Mouse (Mus musculus) ES-Bruce4 (cell line): ENCODE results near the gene Wdr24. TPM values are rescaled to one million over a fixed set of nuclear protein-coding genes. Genes with fewer than 3 reads are reported as not detected.
"Not testable (repeated sequence)": the region's sequence is repeated elsewhere in the genome, so short reads cannot be mapped to it uniquely, and the experiment has no call there.

ENCODE experiments used
- H3K27ac ChIP-seq: 2 replicates; pipeline ENCODE4 v1.5.1; 2012; ENCODE audit warnings: low read length, inconsistent platforms; ENCODE audit not compliant: insufficient read depth
- H3K27me3 ChIP-seq: 2 replicates; pipeline ENCODE4 v1.6.1; 2012; ENCODE audit warnings: mild to moderate bottlenecking, low read length, inconsistent platforms; ENCODE audit not compliant: control insufficient read depth, poor library complexity, insufficient read depth, severe bottlenecking
- H3K36me3 ChIP-seq: 2 replicates; pipeline ENCODE4 v1.6.1; 2012; ENCODE audit warnings: inconsistent platforms, mild to moderate bottlenecking, low read length, moderate library complexity; ENCODE audit not compliant: control insufficient read depth, poor library complexity, insufficient read depth, severe bottlenecking
- H3K4me1 ChIP-seq: one replicate; pipeline ENCODE4 v1.8.1; 2011; ENCODE audit warnings: low read length; ENCODE audit not compliant: control insufficient read depth, insufficient read depth
- H3K4me3 ChIP-seq: 2 replicates; pipeline ENCODE4 v1.5.1; 2011; ENCODE audit warnings: low read depth, mild to moderate bottlenecking, low read length
- H3K9ac ChIP-seq: 2 replicates; pipeline ENCODE4 v1.6.1; 2012; ENCODE audit warnings: low read depth, mild to moderate bottlenecking, inconsistent platforms; ENCODE audit not compliant: poor library complexity, severe bottlenecking
- H3K9me3 ChIP-seq: replicated peaks from 2 replicates; pipeline ENCODE4 v1.6.1; 2012; ENCODE audit warnings: mild to moderate bottlenecking, low read length, inconsistent platforms; ENCODE audit not compliant: control insufficient read depth, poor library complexity, insufficient read depth, severe bottlenecking
- CTCF ChIP-seq: IDR thresholded peaks from one replicate; pipeline ENCODE4 v1.8.1; 2011; ENCODE audit warnings: low read depth, low read length
- EP300 ChIP-seq: IDR thresholded peaks from 2 replicates; pipeline ENCODE4 v1.6.1; 2011; ENCODE audit warnings: low read depth, low read length; ENCODE audit not compliant: insufficient read depth
- POLR2A ChIP-seq: IDR thresholded peaks from one replicate; pipeline ENCODE4 v1.8.1; 2011; ENCODE audit warnings: low read length; ENCODE audit not compliant: insufficient read depth
- polyA plus RNA-seq: library from polyadenylated mRNA; stranded (reverse); fragments of >200 nt; gene quantifications from 2 replicates; pipeline ENCODE4 v1.2.4, GENCODE M21; 2011; ENCODE audit warnings: low read depth; ENCODE audit not compliant: missing spikeins, insufficient read depth, insufficient read length

Gene Wdr24
- polyA plus RNA-seq, 1 experiment, result 20.7 TPM

DNA sequence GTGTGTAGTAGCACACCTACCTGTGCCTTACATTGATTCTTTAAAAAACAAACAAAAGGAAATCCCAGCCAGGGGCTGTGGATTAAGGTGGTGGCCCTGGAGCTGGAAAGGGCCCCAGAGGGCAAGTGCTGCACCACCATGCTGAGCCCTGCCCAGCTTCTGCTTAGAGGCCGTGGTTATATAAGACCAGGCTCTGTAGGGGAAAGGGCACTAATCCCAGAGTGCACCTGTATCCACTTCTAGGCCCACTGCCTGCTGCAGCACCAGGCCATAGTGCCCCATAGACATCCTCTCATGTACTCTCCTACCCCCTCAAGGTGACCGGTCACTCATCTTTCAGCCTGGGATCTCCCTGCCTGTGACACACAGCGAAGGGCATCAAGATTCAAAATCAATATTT lies 42.7 kb downstream of the Wdr24 start:
- Histone ChIP-seq H3K9me3 (no peaks in the 10 kb centered on the region), H3K27ac (no peak overlapping the region), H3K36me3 (no peaks in the 10 kb centered on the region), H3K27me3 (no peaks in the 10 kb centered on the region), H3K9ac (no peak overlapping the region), H3K4me3 (no peak overlapping the region), H3K4me1 (no peaks in the 10 kb centered on the region)
- TF ChIP-seq POLR2A, result no peak
- TF ChIP-seq CTCF, result no peak
- TF ChIP-seq EP300, result no peak

DNA sequence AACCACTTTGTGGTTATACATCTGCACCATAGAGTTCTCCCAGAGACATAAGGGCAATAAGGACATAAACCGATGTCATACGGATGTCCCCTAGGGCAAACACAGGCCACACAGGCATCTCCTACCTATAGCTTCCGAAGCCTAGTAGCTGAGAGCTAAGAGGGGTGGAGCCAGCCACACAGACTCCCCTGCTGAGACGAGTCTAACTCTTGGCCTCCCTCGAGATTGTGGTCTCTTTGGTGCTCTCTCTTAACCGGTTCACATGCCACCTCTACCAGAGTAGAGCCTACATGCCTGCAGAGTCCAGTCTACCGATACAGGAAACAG lies 44.0 kb downstream of the Wdr24 start:
- H3K4me1 ChIP-seq, result no peaks in the 10 kb centered on the region
- H3K27me3 ChIP-seq, result no peaks in the 10 kb centered on the region
- no peak overlapping the region for H3K27ac ChIP-seq
- H3K9me3 ChIP-seq, result no peaks in the 10 kb centered on the region
- H3K36me3 ChIP-seq, result no peaks in the 10 kb centered on the region
- peak overlapping the region; percentile 53; the same call in 1 of the 2 replicates for H3K9ac ChIP-seq
- H3K4me3 ChIP-seq, result peak overlapping the region; percentile 82
- TF ChIP-seq EP300 (no peak), POLR2A (no peak), CTCF (no peak)

DNA sequence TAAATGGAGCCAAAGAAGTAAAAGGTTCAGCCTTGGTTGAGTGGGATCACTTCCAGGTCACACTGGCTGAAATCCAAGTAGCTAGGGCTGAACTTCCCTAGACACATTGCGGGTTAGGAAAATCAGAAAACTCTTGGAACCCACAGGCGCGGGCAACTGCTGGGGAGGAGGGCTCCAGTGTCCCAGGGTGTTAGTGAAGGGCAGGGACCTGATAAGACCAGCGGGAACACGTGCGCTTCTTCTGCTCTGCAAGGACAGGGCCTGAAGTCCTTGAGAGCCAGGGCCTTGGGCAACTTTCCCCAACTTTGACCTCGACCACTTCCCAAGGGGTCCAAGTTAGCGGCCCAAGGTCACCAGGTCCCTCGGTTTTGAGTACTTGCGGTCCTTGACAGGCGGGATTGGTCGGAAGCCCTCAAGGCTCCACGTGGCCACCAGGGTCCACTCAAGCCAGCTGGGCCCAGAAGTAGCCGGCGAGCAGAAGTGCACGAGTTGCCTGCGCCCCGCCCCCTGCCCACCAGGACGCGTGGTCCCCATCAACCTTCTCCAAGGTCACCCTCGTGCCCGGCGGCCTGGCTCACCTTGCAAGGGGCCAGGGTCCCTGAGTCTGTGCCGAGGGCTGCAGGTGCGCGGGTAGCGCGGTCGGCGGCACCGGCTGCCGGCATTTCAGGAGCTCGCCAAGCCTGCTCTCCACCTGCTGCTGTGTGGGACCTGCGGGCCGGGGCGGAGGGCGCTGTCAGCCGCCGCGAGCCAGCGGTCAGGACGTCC lies 44.6 kb downstream of the Wdr24 start:
- Histone ChIP-seq H3K27ac (no peak overlapping the region), H3K27me3 (no peaks in the 10 kb centered on the region), H3K36me3 (no peaks in the 10 kb centered on the region), H3K9ac (peak overlapping the region; percentile 53), H3K9me3 (no peaks in the 10 kb centered on the region), H3K4me1 (no peaks in the 10 kb centered on the region), H3K4me3 (peak overlapping the region; percentile 82)
- no peak for TF ChIP-seq EP300
- no peak for TF ChIP-seq CTCF
- TF ChIP-seq POLR2A, result no peak

GRCm38 (mm10) chr17:25868601-25869191 lies 45.3 kb downstream of the Wdr24 start, which contains the start of gene Mcrip2:
Gene Mcrip2 (minus strand): TSS chr17:25868764.
- no peaks in the 10 kb centered on the region for H3K9me3 ChIP-seq
- H3K4me1 ChIP-seq, result no peaks in the 10 kb centered on the region
- H3K4me3 ChIP-seq, result peak within 1 kb of the TSS; percentile 82
- no peak for TF ChIP-seq CTCF
- TF ChIP-seq POLR2A, result no peak
- no peak for TF ChIP-seq EP300
- peak within 1 kb of the TSS; percentile 53 for H3K9ac ChIP-seq
- no peaks in the 10 kb centered on the region for H3K27me3 ChIP-seq
- no peak within 1 kb of the TSS for H3K27ac ChIP-seq
- H3K36me3 ChIP-seq, result no peaks in the 10 kb centered on the region

DNA sequence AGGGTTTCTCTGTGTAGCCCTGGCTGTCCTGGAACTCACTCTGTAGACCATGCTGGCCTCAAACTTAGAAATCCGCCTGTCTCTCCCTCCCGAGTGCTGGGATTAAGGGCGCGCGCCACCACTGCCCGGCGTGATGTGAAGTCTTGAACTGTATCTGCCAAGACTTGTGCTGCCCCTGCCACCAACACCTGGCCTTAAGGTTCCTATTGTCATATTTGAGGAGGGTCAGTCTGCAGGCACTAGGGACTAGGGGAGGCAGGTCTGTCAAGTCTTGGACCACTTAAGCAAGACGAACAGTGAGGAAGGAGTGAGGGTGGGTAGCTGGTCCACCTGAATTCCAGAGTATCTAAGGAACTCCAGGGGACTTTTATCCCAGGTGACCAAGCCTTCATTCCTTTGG lies 46.1 kb downstream of the Wdr24 start:
- Histone ChIP-seq H3K27me3 (no peaks in the 10 kb centered on the region), H3K4me1 (no peaks in the 10 kb centered on the region), H3K4me3 (no peak overlapping the region), H3K27ac (no peak overlapping the region), H3K9ac (no peak overlapping the region), H3K9me3 (no peaks in the 10 kb centered on the region), H3K36me3 (no peaks in the 10 kb centered on the region)
- no peak for TF ChIP-seq CTCF
- no peak for TF ChIP-seq EP300

DNA sequence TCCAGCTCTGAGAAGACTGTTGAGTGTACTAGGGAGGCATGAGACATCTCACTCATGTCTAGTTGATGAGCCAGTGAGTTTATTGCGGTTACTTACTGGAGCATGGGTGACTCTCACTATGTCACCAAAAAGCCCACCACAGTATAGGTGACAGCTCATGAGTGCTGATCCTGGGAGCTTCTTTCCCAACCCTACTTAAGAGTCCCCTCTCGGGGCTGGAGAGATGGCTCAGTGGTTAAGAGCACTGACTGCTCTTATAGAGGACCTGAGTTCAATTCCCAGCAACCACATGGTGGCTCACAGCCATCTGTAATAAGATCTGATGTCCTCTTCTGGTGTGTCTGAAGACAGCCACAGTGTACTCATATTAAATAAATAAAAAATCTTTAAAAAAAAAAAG lies 46.5 kb downstream of the Wdr24 start:
- H3K27ac ChIP-seq, result no peak overlapping the region
- no peaks in the 10 kb centered on the region for H3K9me3 ChIP-seq
- no peak for TF ChIP-seq POLR2A
- no peak for TF ChIP-seq CTCF
- no peak for TF ChIP-seq EP300
- H3K4me3 ChIP-seq, result no peak overlapping the region
- H3K36me3 ChIP-seq, result no peaks in the 10 kb centered on the region
- no peaks in the 10 kb centered on the region for H3K4me1 ChIP-seq
- H3K9ac ChIP-seq, result no peak overlapping the region
- no peaks in the 10 kb centered on the region for H3K27me3 ChIP-seq

DNA sequence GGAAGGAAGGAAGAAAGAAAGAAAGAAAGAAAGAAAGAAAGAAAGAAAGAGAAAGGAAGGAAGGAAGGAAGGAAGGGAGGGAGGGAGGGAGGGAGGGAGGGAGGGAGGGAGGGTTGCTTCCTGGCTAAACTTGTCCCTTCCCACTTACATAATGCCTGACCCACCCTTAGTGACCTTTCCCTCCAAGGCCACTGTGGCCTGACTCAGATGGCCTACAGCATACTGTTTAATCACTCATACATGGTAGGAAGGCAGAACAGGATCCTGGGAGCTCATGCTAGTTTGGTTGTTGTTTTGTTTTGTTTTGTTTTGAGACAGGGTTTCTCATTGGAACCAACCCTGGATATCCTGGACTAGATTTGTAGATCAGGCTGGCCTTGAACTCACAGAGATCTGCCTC lies 48.1 kb downstream of the Wdr24 start:
- not testable (repeated sequence) for H3K4me1 ChIP-seq, H3K27ac ChIP-seq, H3K4me3 ChIP-seq, H3K9me3 ChIP-seq, H3K36me3 ChIP-seq, H3K27me3 ChIP-seq, H3K9ac ChIP-seq
